In genomic region chr9:7852346-7853230, GRCm38 (mm10) we compare ENCODE assay signal across 1 mouse cellular context.
A peak's percentile ranks its signal among the peaks of the same experiment; 100 is the strongest.
TF ChIP-seq lines count a peak whose summit lies in the region.

No protein-coding gene starts in this region.

TF ChIP-seq in MEL, 35 proteins besides CTCF, POLR2A, EP300 and RAD21 (continued from another document):
- TF ChIP-seq POLR2AphosphoS5 (IDR thresholded peaks at IDR 0.05; ENCODE audit: borderline replicate concordance, low read depth, low read length) (no peak), ZKSCAN1 (IDR thresholded peaks at IDR 0.05; ENCODE audit: low read depth, low read length) (no peak), ZMIZ1 (IDR thresholded peaks at IDR 0.05; ENCODE audit: low read depth, low read length) (no peak), SIN3A (IDR thresholded peaks at IDR 0.05; ENCODE audit: low read length) (peak; percentile 29; the same call in 1 of the 2 replicates), MXI1 (IDR thresholded peaks at IDR 0.05; ENCODE audit: low read depth, low read length) (no peak), JUND (IDR thresholded peaks at IDR 0.05; ENCODE audit: low read depth, low read length) (no peak), MAFK (IDR thresholded peaks at IDR 0.05; ENCODE audit: borderline replicate concordance, low read depth, low read length) (no peak), HCFC1 (IDR thresholded peaks at IDR 0.05; ENCODE audit: low read depth, low read length) (no peak), ZNF384 (IDR thresholded peaks at IDR 0.05; ENCODE audit: low read depth, low read length) (peak; percentile 80), UBTF (IDR thresholded peaks at IDR 0.05; ENCODE audit: borderline replicate concordance, insufficient read depth, low read depth, low read length) (no peak), TAL1 (IDR thresholded peaks at IDR 0.05; ENCODE audit: low read length) (no peak), GABPA (IDR thresholded peaks at IDR 0.05; ENCODE audit: low read depth, low read length) (no peak), CHD2 (IDR thresholded peaks at IDR 0.05; ENCODE audit: low read length) (no peak), ETS1 (IDR thresholded peaks at IDR 0.05; ENCODE audit: low read depth, low read length) (0 out of 2 replicates have a peak, but pooled peaks have one; percentile 9), MAX (IDR thresholded peaks at IDR 0.05; ENCODE audit: low read length) (no peak), GATA1 (IDR thresholded peaks at IDR 0.05; ENCODE audit: low read depth, low read length) (peak; percentile 33; the same call in 1 of the 2 replicates), TCF12 (IDR thresholded peaks at IDR 0.05; ENCODE audit: low read depth, low read length) (no peak), RCOR1 (IDR thresholded peaks at IDR 0.05; ENCODE audit: low read depth, low read length) (0 out of 2 replicates have a peak, but pooled peaks have one; percentile 16), CHD1 (IDR thresholded peaks at IDR 0.05; ENCODE audit: low read depth, low read length) (no peak), MAZ (IDR thresholded peaks at IDR 0.05; ENCODE audit: low read depth, low read length) (no peak), USF1 (IDR thresholded peaks at IDR 0.05; ENCODE audit: low read depth, low read length) (no peak), MYB (IDR thresholded peaks at IDR 0.05; ENCODE audit: low read depth, low read length) (no peak)
TF ChIP-seq in MEL: peak in this region for 8.
